Mouse (Mus musculus) kidney, adult 2 months (tissue): ENCODE data around the gene Helz. TPM values are rescaled to one million over a fixed set of nuclear protein-coding genes. Genes with fewer than 3 reads are reported as not detected.
A peak's percentile ranks its signal among the peaks of the same experiment; 100 is the strongest.

Experiments used
- DNase-seq: peaks from one replicate; pipeline ENCODE4 v3.0.0; 2021
- H3K27ac ChIP-seq: fragments of 200-500 bp; 2 replicates; pipeline ENCODE4 v1.5.1; 2012; ENCODE audit warnings: low read depth, low read length, control low read depth, inconsistent platforms; ENCODE audit not compliant: insufficient read depth
- H3K27me3 ChIP-seq: fragments of 200-500 bp; replicated peaks from 2 replicates; pipeline ENCODE4 v1.6.1; 2012; ENCODE audit warnings: mild to moderate bottlenecking, moderate library complexity, low read length, inconsistent platforms; ENCODE audit not compliant: control insufficient read depth, insufficient read depth
- H3K36me3 ChIP-seq: fragments of 200-500 bp; 2 replicates; pipeline ENCODE4 v1.6.1; 2012; ENCODE audit warnings: mild to moderate bottlenecking, moderate library complexity, low read length, inconsistent platforms; ENCODE audit not compliant: control insufficient read depth, insufficient read depth
- H3K4me1 ChIP-seq: fragments of 200-500 bp; 2 replicates; pipeline ENCODE4 v1.6.1; 2011; ENCODE audit warnings: low read length; ENCODE audit not compliant: control insufficient read depth, insufficient read depth
- H3K4me3 ChIP-seq: fragments of 200-500 bp; 2 replicates; pipeline ENCODE4 v1.5.1; 2011; ENCODE audit warnings: mild to moderate bottlenecking, low read depth, low read length, control low read depth; ENCODE audit not compliant: insufficient read depth
- CTCF ChIP-seq: fragments of 200-500 bp; conservative IDR thresholded peaks from 2 replicates; pipeline ENCODE4 v1.5.1; 2011; ENCODE audit warnings: low read depth, mild to moderate bottlenecking, control low read depth, low read length, moderate library complexity, mixed read lengths; ENCODE audit not compliant: insufficient read depth, insufficient read length
- POLR2A ChIP-seq: fragments of 200-500 bp; IDR thresholded peaks from one replicate; pipeline ENCODE4 v1.6.1; 2011; ENCODE audit warnings: low read depth, low read length, control low read depth
- WGBS: fragments of 180-500 bp; shearing (Covaris S2); methylation state at CpG from one replicate; pipeline ENCODE4 v1.1.7; 2018; 5-methylcytosine and 5-hydroxymethylcytosine counted together
- polyA plus RNA-seq: library from polyadenylated mRNA; depleted of rRNA; stranded (reverse); fragments of >200 nt; gene quantifications from 2 replicates; pipeline ENCODE4 v1.2.3, GENCODE M21; 2012; rRNA removed

The Helz gene
- polyA plus RNA-seq, 1 experiment, result 18.8 TPM

GRCm38 (mm10) chr11:107729141-107729540, 181.4 kb downstream of the Helz start:
- H3K27me3 ChIP-seq, result no peaks in the 10 kb centered on the region
- H3K4me1 ChIP-seq, result no peaks in the 10 kb centered on the region
- TF ChIP-seq CTCF (no peak), POLR2A (no peak)
- 86% methylated on average over 7 of the region's 7 CpGs for WGBS
- no peaks in the 10 kb centered on the region for H3K36me3 ChIP-seq
- no peak overlapping the region for H3K4me3 ChIP-seq
- DNase-seq, result no peak
- no peak overlapping the region for H3K27ac ChIP-seq

GRCm38 (mm10) chr11:107730940-107731339, 183.2 kb downstream of the Helz start:
- WGBS, result 54% methylated on average over 4 of the region's 4 CpGs
- no peak for TF ChIP-seq POLR2A
- no peak for TF ChIP-seq CTCF
- DNase-seq, result peak; percentile 29
- H3K36me3 ChIP-seq, result no peaks in the 10 kb centered on the region
- no peak overlapping the region for H3K4me3 ChIP-seq
- no peaks in the 10 kb centered on the region for H3K4me1 ChIP-seq
- no peak overlapping the region for H3K27ac ChIP-seq
- H3K27me3 ChIP-seq, result no peaks in the 10 kb centered on the region

GRCm38 (mm10) chr11:107731498-107731897, 183.8 kb downstream of the Helz start:
- DNase-seq, result no peak
- WGBS, result 67% methylated on average over 5 of the region's 5 CpGs
- Histone ChIP-seq H3K27me3 (no peaks in the 10 kb centered on the region), H3K36me3 (no peaks in the 10 kb centered on the region), H3K4me3 (no peak overlapping the region), H3K27ac (no peak overlapping the region), H3K4me1 (no peaks in the 10 kb centered on the region)
- TF ChIP-seq CTCF, result no peak
- no peak for TF ChIP-seq POLR2A

- no peaks in the 10 kb centered on the region for H3K4me1 ChIP-seq
- no peak overlapping the region for H3K4me3 ChIP-seq
- TF ChIP-seq POLR2A (no peak), CTCF (no peak)
- no peak overlapping the region for H3K27ac ChIP-seq
- DNase-seq, result peak; percentile 61
- H3K36me3 ChIP-seq, result no peaks in the 10 kb centered on the region
- H3K27me3 ChIP-seq, result no peaks in the 10 kb centered on the region
- 56% methylated on average over 7 of the region's 7 CpGs for WGBS
Observed at GRCm38 (mm10) chr11:107734133-107734532, 186.4 kb downstream of the Helz start.

- H3K36me3 ChIP-seq, result no peaks in the 10 kb centered on the region
- DNase-seq, result no peak
- H3K4me1 ChIP-seq, result no peaks in the 10 kb centered on the region
- H3K27ac ChIP-seq, result no peak overlapping the region
- TF ChIP-seq CTCF (no peak), POLR2A (no peak)
- H3K4me3 ChIP-seq, result no peak overlapping the region
- H3K27me3 ChIP-seq, result no peaks in the 10 kb centered on the region
- 88% methylated on average over 6 of the region's 6 CpGs for WGBS
Observed at GRCm38 (mm10) chr11:107737886-107738285, 190.2 kb downstream of the Helz start.

GRCm38 (mm10) chr11:107738418-107739099, 190.8 kb downstream of the Helz start:
- DNase-seq, result no peak
- Histone ChIP-seq H3K27ac (no peak overlapping the region), H3K4me1 (no peaks in the 10 kb centered on the region), H3K27me3 (no peaks in the 10 kb centered on the region), H3K36me3 (no peaks in the 10 kb centered on the region), H3K4me3 (no peak overlapping the region)
- no peak for TF ChIP-seq CTCF
- TF ChIP-seq POLR2A, result no peak
- 62% methylated on average over 20 of the region's 20 CpGs for WGBS

- Histone ChIP-seq H3K36me3 (no peaks in the 10 kb centered on the region), H3K4me3 (no peak overlapping the region), H3K27me3 (no peaks in the 10 kb centered on the region), H3K4me1 (no peaks in the 10 kb centered on the region), H3K27ac (no peak overlapping the region)
- TF ChIP-seq POLR2A (no peak), CTCF (no peak)
- WGBS, result 28% methylated on average over 3 of the region's 3 CpGs
- peak; percentile 29 for DNase-seq
Observed at GRCm38 (mm10) chr11:107743100-107743499, 195.4 kb downstream of the Helz start.

Other genes with a start within 250 kb of the Helz start
- 15.0 and 18.5 TPM in 2 replicates for gene Pitpnc1, start 77.2 kb upstream of the Helz start, polyA plus RNA-seq
- 15.1 and 19.9 TPM in 2 replicates for gene Psmd12, start 68.4 kb upstream of the Helz start, polyA plus RNA-seq
- 0.19 and 1.4 TPM in 2 replicates for gene Cacng1, start 168.6 kb downstream of the Helz start, polyA plus RNA-seq
- 0.31 and 0.69 TPM in 2 replicates for gene Cacng4, start 246.6 kb downstream of the Helz start, polyA plus RNA-seq